Mouse (Mus musculus): ENCODE measurements around the gene Ddit4. TPM values are rescaled to one million over a fixed set of nuclear protein-coding genes. Genes with fewer than 3 reads are reported as not detected.

The Ddit4 gene
- total RNA-seq, 2 experiments from 2014 or later: 46.9 to 71.1 TPM

DNA sequence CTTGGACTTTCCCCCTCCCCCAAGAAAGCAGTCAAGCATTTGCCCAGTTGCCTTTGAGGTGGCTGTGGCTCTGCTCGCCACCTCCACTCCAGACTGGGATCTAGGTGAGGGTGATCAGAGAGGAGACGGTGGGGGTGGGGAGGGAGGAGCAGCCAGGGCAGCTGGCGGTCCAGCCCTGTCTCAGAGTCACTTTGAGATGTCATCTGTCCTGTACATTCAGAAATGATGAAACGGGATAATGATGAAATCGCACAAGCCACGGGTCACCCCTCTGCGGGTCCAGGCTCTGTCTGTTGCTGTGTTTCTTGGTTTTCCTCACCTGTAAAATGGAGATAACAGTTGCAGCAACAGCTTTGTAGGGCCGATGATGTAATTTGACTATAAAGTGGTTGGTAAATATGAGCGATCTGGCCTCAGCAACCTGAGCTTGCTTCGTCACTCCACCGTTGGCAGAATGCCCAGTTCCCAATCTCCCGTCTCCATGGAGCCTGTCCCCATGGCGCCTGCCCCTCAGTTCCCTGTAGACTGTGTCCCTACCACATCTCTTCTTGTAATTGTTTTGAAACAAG lies 8.1 kb downstream of the Ddit4 start:
- TF ChIP-seq CTCF (IDR thresholded peaks at IDR 0.05): no peak
- Histone ChIP-seq H3K27ac (peak overlapping the region; percentile 91), H3K4me3 (peak overlapping the region; percentile 37)
- intact Hi-C loops (cut with DNase I): no loop called here
- peak; percentile 73 to 81 for DNase-seq (ENCODE audit: extremely low spot score in 1 of 2, low spot score in 2 of 2)

DNA sequence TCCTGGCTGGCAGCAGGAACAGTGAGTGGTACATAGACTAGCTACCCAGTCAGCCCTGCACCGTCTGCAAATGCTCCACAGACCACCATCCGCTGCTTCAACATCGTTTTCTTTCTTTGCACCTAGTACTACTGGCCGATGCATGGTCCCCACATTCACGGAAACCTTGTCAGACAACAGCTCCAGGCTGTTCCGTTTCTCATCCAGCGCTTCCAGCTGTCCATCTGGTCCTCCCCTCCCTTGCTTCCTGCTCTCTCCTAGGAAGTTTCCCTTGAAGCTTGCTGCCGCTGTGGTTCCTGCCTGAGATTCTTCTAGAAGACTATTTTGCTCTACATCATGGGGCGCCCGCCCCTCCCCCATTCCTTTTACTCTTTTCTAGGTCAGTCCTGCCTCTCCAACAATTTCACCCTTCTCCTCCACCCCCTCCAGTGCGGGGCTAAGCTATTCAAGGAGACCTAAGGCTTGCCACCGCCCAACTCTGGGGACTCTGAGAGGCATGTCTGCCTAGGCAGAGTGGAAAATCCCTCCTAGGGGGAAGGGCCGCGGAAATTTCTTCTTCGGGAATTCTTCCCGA lies 8.7 kb downstream of the Ddit4 start:
- Histone ChIP-seq H3K27ac (peak overlapping the region; percentile 91), H3K4me3 (peak overlapping the region; percentile 37)
- no peak for TF ChIP-seq CTCF (IDR thresholded peaks at IDR 0.05)
- peak; percentile 54 to 74 for DNase-seq (ENCODE audit: extremely low spot score in 1 of 2, low spot score in 2 of 2)
- intact Hi-C loops (cut with DNase I): no loop called here

DNA sequence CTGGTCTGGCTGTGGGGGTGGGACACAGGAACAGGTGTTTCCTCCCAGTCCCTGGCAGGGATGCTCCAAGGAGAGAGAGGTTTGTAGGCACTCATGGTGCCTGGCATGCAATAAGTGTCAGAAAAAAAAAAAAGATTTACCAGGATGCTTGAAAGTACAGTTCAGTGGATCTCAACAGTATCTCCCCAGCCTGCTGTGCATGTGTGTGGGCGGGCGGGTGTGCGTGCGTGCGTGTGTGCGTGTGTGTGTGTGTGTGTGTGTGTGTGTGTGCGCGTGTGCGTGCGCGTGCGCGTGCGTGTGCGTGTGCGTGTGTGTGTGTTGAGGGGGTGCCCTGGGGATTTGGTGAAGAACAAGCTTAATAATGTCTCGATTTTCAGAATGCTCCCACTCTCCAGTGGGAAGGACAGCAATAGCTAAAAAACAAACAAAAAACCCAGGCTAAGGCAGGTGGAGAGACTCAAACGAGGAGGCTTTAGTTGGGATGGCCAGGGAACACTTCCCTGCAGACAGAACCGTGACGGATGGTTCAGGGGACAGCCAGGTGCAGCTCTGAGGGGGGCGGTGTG lies 9.3 kb downstream of the Ddit4 start:
- no peak for DNase-seq (ENCODE audit: extremely low spot score in 1 of 2, low spot score in 2 of 2)
- intact Hi-C loops (cut with DNase I): no loop called here
- TF ChIP-seq CTCF (IDR thresholded peaks at IDR 0.05): no peak
- H3K4me3 ChIP-seq: peak overlapping the region; percentile 37
- H3K27ac ChIP-seq: peak overlapping the region; percentile 91

DNA sequence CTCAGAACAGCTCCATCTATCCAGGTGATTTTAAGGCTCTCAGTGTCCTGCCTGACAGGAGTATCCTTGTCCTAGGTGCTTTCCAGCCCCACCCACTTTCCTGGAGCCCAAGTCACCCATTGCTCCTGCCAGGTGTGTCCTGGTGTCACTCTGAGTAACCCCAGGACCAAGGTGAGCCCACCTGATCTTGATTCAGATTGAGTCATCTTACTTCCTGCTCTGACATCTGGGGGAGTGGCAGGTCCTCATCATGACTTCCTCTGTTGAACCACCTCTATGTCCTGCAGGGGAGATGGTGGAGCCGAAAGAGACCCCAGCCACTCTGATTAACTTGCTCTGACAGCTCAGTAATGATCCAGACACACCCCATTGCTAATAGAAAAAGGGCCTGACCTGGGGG lies 12.6 kb downstream of the Ddit4 start:
- Histone ChIP-seq H3K27ac (no peak overlapping the region), H3K4me3 (no peak overlapping the region)
- DNase-seq (ENCODE audit: extremely low spot score in 1 of 2, low spot score in 2 of 2): no peak
- intact Hi-C loops (cut with DNase I): no loop called here
- TF ChIP-seq CTCF (IDR thresholded peaks at IDR 0.05): no peak

DNA sequence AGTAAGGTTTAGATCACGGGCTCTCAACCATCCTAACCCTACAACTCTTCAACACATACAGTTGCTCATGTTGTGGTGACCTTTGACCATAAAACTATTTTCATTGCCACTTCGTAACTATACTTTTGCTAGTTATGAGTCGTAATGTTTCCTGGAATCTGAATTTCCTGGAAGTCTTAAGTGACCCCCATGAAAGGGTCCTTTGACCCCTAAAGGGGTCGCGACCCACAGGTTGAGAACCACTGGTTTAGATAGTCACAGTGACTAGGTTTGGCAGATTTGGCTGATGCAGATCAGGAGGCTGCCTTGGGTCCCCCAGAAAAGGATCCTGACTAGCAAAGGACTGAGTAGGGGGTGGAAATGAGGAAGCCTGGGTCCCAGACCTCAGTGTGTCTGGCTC lies 13.0 kb downstream of the Ddit4 start:
- Histone ChIP-seq H3K4me3 (no peak overlapping the region), H3K27ac (no peak overlapping the region)
- intact Hi-C loops (cut with DNase I): no loop called here
- DNase-seq (ENCODE audit: extremely low spot score in 1 of 2, low spot score in 2 of 2): no peak
- no peak for TF ChIP-seq CTCF (IDR thresholded peaks at IDR 0.05)

DNA sequence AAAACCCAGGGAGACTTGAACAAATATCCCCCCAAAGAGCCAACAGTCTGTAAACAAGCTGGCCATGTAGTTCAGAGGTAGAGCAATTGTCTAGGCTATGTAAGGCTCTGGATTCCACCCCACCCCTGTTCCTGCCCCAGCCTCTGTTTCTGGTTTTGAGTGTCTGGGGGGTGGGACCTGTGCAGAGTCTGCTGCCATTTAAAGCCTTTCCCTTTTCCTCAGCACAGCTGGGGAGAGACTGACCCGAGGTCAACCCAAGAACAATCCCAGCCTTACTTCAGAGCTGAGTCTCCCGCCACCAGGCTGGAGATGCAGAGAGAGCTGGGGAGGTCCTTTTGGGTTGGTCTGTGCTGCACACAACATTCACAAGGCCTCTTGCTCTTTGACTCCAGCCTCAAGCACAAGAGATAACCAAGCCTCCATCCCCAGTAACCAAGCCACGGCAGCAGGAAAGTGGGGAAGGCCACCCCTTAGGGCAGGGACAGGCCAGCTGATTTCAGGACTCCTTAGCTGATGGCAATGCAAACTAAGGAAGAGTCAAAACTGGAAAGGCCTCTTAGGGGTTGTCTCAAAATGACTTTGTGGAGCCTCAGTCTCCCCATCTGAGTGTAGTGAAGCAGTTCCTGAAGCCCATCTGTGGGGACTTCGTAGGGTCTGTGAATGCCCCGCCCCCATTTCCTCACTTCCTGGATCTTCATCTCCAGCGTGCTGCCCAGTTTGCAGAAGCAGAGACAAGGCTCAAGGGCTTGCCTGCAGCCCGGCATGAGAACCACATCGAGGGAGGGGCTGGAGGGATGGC lies 15.4 kb downstream of the Ddit4 start:
- intact Hi-C loops (cut with DNase I): no loop called here
- no peak overlapping the region for H3K27ac ChIP-seq
- DNase-seq (ENCODE audit: extremely low spot score in 1 of 2, low spot score in 2 of 2): no peak
- no peak overlapping the region for H3K4me3 ChIP-seq
- TF ChIP-seq CTCF (IDR thresholded peaks at IDR 0.05): no peak

DNA sequence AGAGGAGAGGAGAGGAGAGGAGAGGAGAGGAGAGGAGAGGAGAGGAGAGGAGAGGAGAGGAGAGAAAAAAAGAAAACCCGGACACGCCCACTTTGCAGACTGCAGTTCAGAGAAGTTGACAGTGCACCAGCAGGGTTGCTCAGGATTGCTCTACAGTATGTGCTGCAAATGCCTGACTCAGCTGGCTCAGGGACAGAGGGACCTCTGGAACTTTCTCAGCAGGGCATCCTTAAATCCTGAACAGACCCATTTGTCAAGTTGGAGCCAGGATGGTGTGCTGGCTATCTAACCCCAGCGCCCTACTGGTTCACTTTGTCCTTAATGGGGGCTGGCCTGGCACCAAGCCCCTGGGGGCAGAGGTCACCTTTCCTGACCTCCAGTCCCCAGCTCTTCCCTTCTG lies 17.6 kb downstream of the Ddit4 start:
- Histone ChIP-seq H3K27ac (no peak overlapping the region), H3K4me3 (no peak overlapping the region)
- no peak for TF ChIP-seq CTCF (IDR thresholded peaks at IDR 0.05)
- no peak for DNase-seq (ENCODE audit: extremely low spot score in 1 of 2, low spot score in 2 of 2)
- intact Hi-C loops (cut with DNase I): no loop called here

DNA sequence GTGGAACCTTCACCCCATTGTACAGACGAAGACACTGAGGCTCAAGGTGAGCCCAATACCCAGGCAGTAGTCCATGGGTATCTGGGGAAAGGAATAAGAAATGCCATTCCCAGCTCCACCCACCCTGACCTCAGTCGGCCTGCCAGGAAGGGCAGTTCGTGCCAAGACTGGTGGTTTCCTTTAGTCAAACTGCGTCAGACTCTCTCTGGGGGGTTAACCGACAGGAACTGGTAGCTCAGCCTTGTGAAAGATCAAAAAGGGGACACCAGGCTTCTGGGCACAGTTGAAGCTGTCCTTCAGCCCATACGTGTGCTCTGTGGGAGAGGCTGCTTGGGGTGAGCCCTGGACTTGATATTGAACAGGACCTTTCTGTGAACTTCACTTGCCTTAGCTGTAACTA lies 19.1 kb downstream of the Ddit4 start:
- Histone ChIP-seq H3K4me3 (no peak overlapping the region), H3K27ac (no peak overlapping the region)
- no peak for DNase-seq (ENCODE audit: extremely low spot score in 1 of 2, low spot score in 2 of 2)
- intact Hi-C loops (cut with DNase I): no loop called here
- TF ChIP-seq CTCF (IDR thresholded peaks at IDR 0.05): no peak

DNA sequence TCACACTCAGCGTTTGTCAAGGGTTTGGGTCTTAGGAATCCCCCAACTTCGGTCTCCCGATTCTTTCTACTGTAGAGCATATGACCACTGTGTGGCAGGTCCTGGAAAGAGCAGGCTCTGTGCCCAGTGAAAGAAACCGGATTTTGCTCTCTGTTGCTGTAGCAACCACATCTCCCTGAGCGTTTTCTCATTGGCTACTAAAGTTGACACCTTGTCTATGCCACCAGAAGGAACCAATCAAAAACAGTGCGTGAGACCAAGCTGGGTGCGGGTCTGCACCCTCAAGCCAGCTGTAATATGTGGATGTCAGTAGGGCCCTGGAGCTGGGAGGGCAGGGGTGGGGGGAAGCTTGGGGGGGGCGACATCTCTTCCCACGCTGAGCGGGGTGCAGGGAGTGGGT lies 20.6 kb downstream of the Ddit4 start:
- intact Hi-C loops (cut with DNase I): no loop called here
- no peak for DNase-seq (ENCODE audit: extremely low spot score in 1 of 2, low spot score in 2 of 2)
- no peak for TF ChIP-seq CTCF (IDR thresholded peaks at IDR 0.05)
- Histone ChIP-seq H3K27ac (0 out of 2 replicates have a peak overlapping the region, but pooled peaks have one; percentile 44), H3K4me3 (peak overlapping the region; percentile 5; the same call in 1 of the 2 replicates)

DNA sequence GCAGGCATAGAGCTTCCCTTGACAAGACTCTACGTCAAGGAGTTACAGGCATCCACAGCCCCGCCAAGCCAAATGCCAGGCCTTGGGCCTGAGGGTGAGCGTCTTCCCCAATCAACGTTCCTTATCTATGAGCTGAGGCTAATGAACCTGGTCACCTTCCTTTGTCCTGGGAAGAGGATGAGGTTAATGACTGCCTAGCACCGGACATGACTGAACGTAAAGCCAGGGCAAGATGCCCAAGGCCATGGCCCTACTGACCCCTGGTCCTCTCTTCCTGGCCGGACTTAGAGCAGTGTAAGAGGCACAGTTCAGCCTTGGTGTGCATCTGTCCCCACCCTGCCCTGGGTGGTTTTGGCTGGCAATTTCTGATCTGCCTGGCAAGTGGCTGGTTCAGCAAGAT lies 22.4 kb downstream of the Ddit4 start:
- no peak for TF ChIP-seq CTCF (IDR thresholded peaks at IDR 0.05)
- Histone ChIP-seq H3K27ac (no peak overlapping the region), H3K4me3 (no peak overlapping the region)
- DNase-seq (ENCODE audit: extremely low spot score in 1 of 2, low spot score in 2 of 2): no peak
- intact Hi-C loops (cut with DNase I): no loop called here

DNA sequence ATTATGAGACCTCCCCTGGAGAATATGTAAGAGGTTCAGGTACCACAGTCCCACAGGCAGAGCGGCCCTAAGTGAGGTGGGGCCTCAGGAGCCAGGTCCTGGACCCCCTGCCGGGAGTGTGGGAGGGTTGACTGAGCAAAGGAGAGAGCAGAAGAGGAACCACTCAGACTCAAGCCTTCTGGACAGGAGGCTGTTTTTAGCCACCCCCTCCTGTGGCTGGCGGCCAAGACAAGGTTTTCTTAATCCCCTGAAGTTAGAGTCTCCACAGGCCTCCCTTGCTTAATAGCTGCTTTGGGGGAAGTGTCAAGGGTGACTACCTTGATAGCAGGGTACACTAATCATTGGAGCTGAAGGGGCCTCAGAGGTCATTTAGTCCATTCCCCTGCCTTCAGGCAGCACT lies 27.3 kb downstream of the Ddit4 start:
- intact Hi-C loops (cut with DNase I): no loop called here
- Histone ChIP-seq H3K27ac (no peak overlapping the region), H3K4me3 (no peak overlapping the region)
- TF ChIP-seq CTCF (IDR thresholded peaks at IDR 0.05): no peak
- DNase-seq (ENCODE audit: extremely low spot score in 1 of 2, low spot score in 2 of 2): no peak

DNA sequence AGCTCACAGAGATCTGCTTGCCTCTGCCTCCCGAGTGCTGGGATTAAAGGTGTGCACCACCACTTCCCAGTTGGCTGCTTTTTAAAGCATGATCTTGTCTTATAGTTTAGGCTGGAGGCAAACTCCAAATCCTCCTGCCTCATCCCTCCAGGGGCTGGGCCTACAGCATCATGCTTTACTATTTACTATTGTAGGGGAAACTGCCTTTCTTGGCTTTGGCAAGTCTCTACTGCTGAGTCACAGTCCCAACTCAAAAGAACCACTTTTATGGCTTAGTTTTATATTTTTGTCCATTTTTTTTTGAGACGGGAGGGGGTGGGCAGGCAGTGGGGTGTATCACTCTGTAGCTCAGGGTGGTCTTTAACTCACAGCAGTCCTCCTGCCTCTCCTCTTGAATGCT lies 28.1 kb downstream of the Ddit4 start:
- intact Hi-C loops (cut with DNase I): no loop called here
- no peak for DNase-seq (ENCODE audit: extremely low spot score in 1 of 2, low spot score in 2 of 2)
- no peak overlapping the region for H3K4me3 ChIP-seq
- TF ChIP-seq CTCF (IDR thresholded peaks at IDR 0.05): no peak
- no peak overlapping the region for H3K27ac ChIP-seq
